Mouse (Mus musculus): ENCODE measurements around the gene Cdk11b. TPM values are rescaled to one million over a fixed set of nuclear protein-coding genes. Genes with fewer than 3 reads are reported as not detected.

Cdk11b gene
- polyA plus RNA-seq, 1 experiment from 2014 or later: 57.2 TPM

DNA sequence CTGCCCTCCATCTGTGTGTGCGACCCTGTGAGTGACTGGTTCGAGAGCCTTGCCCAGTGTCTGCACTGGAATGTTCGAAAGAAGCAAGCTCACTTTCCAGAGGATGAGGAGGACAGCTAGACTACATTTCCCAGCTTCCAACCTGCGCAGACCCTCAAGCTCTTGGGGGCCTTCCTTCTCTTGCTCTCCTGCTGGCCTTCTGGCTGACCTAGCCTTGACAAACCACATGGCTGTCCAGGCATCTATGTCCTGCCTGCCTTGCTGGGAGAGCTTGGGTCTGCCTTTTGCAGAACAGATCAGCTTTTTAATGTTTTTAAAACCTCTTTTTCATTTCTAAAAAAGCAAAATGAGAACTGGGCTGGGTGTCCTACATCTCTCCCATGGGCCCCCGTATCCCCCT, 35.3 kb upstream of the Cdk11b start:
- H3K27ac ChIP-seq (ENCODE audit: low read length): no peak overlapping the region
- H3K4me1 ChIP-seq (ENCODE audit: control insufficient read depth, insufficient read depth, low read length): no peaks in the 10 kb centered on the region
- H3K9me3 ChIP-seq (replicated peaks; ENCODE audit: control insufficient read depth, low read length, poor library complexity, severe bottlenecking): no peaks in the 10 kb centered on the region
- no peak for ATAC-seq
- H3K4me3 ChIP-seq (ENCODE audit: low read depth, low read length): no peak overlapping the region
- peaks cover 39% of the 10 kb centered on the region for H3K36me3 ChIP-seq (ENCODE audit: control insufficient read depth, insufficient read depth, low read length)
- no peak overlapping the region for H3K4me2 ChIP-seq (ENCODE audit: low read length)
- no peak overlapping the region for H3K9ac ChIP-seq (ENCODE audit: low read depth, low read length)
- no peaks in the 10 kb centered on the region for H3K27me3 ChIP-seq (ENCODE audit: control insufficient read depth, insufficient read depth, low read depth, low read length)
- 94% methylated on average over 5 of the region's 5 CpGs for WGBS

DNA sequence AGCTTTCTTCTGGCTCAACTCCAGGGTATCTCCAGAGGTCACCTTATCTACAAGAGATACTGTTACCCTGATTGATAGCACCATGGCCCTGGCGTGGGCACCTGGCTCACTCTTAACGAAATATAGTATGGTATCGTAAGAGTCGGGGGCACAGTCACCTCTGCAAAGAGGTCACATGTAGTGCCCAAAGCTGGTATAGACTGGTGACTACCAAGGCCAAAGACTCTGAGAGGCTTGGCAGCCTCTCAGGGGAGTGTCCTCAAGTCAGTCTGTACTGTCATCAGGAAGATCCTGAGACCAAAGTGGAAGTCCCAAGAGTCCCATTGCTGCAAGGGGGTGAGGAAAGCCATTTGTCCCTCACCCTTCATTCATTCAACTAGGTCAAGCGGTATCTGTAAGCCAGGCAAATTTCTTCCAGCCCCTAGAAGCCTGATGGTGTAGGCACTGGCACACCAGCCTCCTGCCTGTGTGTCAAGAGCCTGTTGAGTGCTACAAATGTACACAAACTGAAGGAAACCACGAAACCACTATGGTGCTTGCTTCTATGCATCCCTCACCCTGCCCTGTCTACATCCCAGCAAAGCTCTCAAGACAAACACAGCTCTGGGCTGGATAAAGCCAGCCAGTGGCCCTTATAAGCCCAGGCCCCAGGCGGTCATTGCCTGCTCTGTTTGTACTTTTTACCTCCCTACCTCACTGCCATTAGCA, 33.5 kb upstream of the Cdk11b start:
- no peak overlapping the region for H3K27ac ChIP-seq (ENCODE audit: low read length)
- no peaks in the 10 kb centered on the region for H3K4me1 ChIP-seq (ENCODE audit: control insufficient read depth, insufficient read depth, low read length)
- no peaks in the 10 kb centered on the region for H3K27me3 ChIP-seq (ENCODE audit: control insufficient read depth, insufficient read depth, low read depth, low read length)
- no peak overlapping the region for H3K9ac ChIP-seq (ENCODE audit: low read depth, low read length)
- no peak overlapping the region for H3K4me3 ChIP-seq (ENCODE audit: low read depth, low read length)
- peaks cover 24% of the 10 kb centered on the region for H3K36me3 ChIP-seq (ENCODE audit: control insufficient read depth, insufficient read depth, low read length)
- no peaks in the 10 kb centered on the region for H3K9me3 ChIP-seq (replicated peaks; ENCODE audit: control insufficient read depth, low read length, poor library complexity, severe bottlenecking)
- 88% methylated on average over 7 of the region's 7 CpGs for WGBS
- H3K4me2 ChIP-seq (ENCODE audit: low read length): no peak overlapping the region
- no peak for ATAC-seq

DNA sequence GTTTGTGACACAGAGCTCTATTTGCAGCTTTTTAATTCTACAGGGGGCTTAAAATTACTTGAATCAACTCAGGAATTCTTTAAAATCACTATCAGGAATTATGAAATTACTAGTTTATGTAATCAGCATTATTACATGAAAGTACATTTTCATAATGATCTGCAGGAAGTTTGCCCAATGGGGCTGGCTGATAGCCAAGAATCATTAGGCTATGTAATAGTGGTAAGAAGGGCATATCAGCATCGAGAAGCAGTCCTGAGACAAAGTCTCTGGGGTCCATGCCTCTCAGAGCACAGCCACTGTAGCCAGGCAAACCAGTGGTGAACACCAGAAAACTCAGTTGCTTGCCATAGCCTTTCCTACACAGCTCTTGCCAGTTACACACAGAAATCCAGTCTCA, 30.9 kb upstream of the Cdk11b start:
- H3K9me3 ChIP-seq (replicated peaks; ENCODE audit: control insufficient read depth, low read length, poor library complexity, severe bottlenecking): no peaks in the 10 kb centered on the region
- H3K27ac ChIP-seq (ENCODE audit: low read length): no peak overlapping the region
- no peak for ATAC-seq
- peaks cover 12% of the 10 kb centered on the region for H3K36me3 ChIP-seq (ENCODE audit: control insufficient read depth, insufficient read depth, low read length)
- H3K27me3 ChIP-seq (ENCODE audit: control insufficient read depth, insufficient read depth, low read depth, low read length): no peaks in the 10 kb centered on the region
- H3K9ac ChIP-seq (ENCODE audit: low read depth, low read length): no peak overlapping the region
- no peak overlapping the region for H3K4me3 ChIP-seq (ENCODE audit: low read depth, low read length)
- 47% methylated on average over 1 of the region's 1 CpGs for WGBS
- no peaks in the 10 kb centered on the region for H3K4me1 ChIP-seq (ENCODE audit: control insufficient read depth, insufficient read depth, low read length)
- H3K4me2 ChIP-seq (ENCODE audit: low read length): no peak overlapping the region

DNA sequence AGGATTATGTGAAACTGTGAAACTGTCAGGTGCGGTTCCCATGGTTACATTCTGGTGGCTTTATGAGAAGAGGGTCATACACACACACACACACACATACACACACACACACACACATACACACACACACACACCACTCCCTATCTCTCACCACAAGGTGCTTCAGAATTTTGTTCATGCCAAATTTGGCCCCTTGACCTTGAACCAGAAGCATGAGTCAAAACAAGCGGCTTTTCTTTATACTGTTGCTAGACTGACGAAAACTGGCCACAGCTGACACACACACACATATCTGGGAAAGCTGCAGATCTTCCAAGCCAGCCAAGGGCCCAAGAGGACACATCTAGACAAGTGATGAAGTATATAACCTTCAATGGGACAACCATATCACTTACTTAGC, 28.9 kb upstream of the Cdk11b start:
- Histone ChIP-seq H3K4me2 (ENCODE audit: low read length) (no peak overlapping the region), H3K36me3 (ENCODE audit: control insufficient read depth, insufficient read depth, low read length) (0 out of 2 replicates have a peak, but pooled peaks cover 2% of the 10 kb centered on the region), H3K27ac (ENCODE audit: low read length) (no peak overlapping the region), H3K4me1 (ENCODE audit: control insufficient read depth, insufficient read depth, low read length) (no peaks in the 10 kb centered on the region; the same call in 1 of the 2 replicates), H3K27me3 (ENCODE audit: control insufficient read depth, insufficient read depth, low read depth, low read length) (no peaks in the 10 kb centered on the region), H3K9ac (ENCODE audit: low read depth, low read length) (no peak overlapping the region), H3K9me3 (replicated peaks; ENCODE audit: control insufficient read depth, low read length, poor library complexity, severe bottlenecking) (no peaks in the 10 kb centered on the region), H3K4me3 (ENCODE audit: low read depth, low read length) (no peak overlapping the region)
- 79% methylated on average over 3 of the region's 3 CpGs for WGBS
- no peak for ATAC-seq

DNA sequence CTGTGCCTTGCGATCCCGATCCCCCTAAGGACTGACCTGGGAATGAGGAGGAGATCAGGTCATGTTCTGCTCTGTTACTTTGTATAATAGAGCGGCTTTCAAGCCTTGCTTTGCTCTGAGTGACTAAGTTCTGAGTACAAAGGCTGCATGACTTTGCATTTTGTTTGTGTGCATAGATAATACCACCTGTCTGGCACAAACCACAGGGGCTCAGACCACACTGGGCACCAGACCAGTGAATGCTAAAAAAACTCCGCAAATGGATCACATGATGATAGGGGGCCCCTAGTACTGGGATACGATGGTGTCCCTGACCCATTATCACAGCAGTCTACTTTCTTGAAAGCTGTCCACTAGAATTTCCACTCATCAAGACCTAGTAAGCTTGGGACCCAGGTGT, 28.0 kb upstream of the Cdk11b start:
- WGBS: 77% methylated on average over 5 of the region's 5 CpGs
- H3K36me3 ChIP-seq (ENCODE audit: control insufficient read depth, insufficient read depth, low read length): no peaks in the 10 kb centered on the region
- no peak overlapping the region for H3K4me3 ChIP-seq (ENCODE audit: low read depth, low read length)
- H3K9me3 ChIP-seq (replicated peaks; ENCODE audit: control insufficient read depth, low read length, poor library complexity, severe bottlenecking): no peaks in the 10 kb centered on the region
- H3K4me2 ChIP-seq (ENCODE audit: low read length): no peak overlapping the region
- H3K27me3 ChIP-seq (ENCODE audit: control insufficient read depth, insufficient read depth, low read depth, low read length): no peaks in the 10 kb centered on the region
- no peak for ATAC-seq
- no peak overlapping the region for H3K9ac ChIP-seq (ENCODE audit: low read depth, low read length)
- no peaks in the 10 kb centered on the region; the same call in 1 of the 2 replicates for H3K4me1 ChIP-seq (ENCODE audit: control insufficient read depth, insufficient read depth, low read length)
- no peak overlapping the region for H3K27ac ChIP-seq (ENCODE audit: low read length)

GRCm38 (mm10) chr4:155598536-155598935, 26.1 kb upstream of the Cdk11b start:
- no peak overlapping the region for H3K27ac ChIP-seq (ENCODE audit: low read length)
- no peaks in the 10 kb centered on the region for H3K27me3 ChIP-seq (ENCODE audit: control insufficient read depth, insufficient read depth, low read depth, low read length)
- H3K4me3 ChIP-seq (ENCODE audit: low read depth, low read length): no peak overlapping the region
- no peak overlapping the region for H3K9ac ChIP-seq (ENCODE audit: low read depth, low read length)
- H3K36me3 ChIP-seq (ENCODE audit: control insufficient read depth, insufficient read depth, low read length): no peaks in the 10 kb centered on the region
- 20% methylated on average over 20 of the region's 20 CpGs for WGBS
- peaks cover 9% of the 10 kb centered on the region for H3K4me1 ChIP-seq (ENCODE audit: control insufficient read depth, insufficient read depth, low read length)
- no peaks in the 10 kb centered on the region for H3K9me3 ChIP-seq (replicated peaks; ENCODE audit: control insufficient read depth, low read length, poor library complexity, severe bottlenecking)
- no peak for ATAC-seq
- no peak overlapping the region for H3K4me2 ChIP-seq (ENCODE audit: low read length)

GRCm38 (mm10) chr4:155599901-155600825, 24.5 kb upstream of the Cdk11b start:
- H3K4me2 ChIP-seq (ENCODE audit: low read length): peak overlapping the region; percentile 90
- peak overlapping the region; percentile 99 for H3K9ac ChIP-seq (ENCODE audit: low read depth, low read length)
- WGBS: 89% methylated on average over 10 of the region's 11 CpGs
- peaks cover 14% of the 10 kb centered on the region for H3K4me1 ChIP-seq (ENCODE audit: control insufficient read depth, insufficient read depth, low read length)
- H3K9me3 ChIP-seq (replicated peaks; ENCODE audit: control insufficient read depth, low read length, poor library complexity, severe bottlenecking): no peaks in the 10 kb centered on the region
- ATAC-seq: no peak
- H3K36me3 ChIP-seq (ENCODE audit: control insufficient read depth, insufficient read depth, low read length): no peaks in the 10 kb centered on the region
- peak overlapping the region; percentile 100 for H3K27ac ChIP-seq (ENCODE audit: low read length)
- H3K27me3 ChIP-seq (ENCODE audit: control insufficient read depth, insufficient read depth, low read depth, low read length): no peaks in the 10 kb centered on the region
- H3K4me3 ChIP-seq (ENCODE audit: low read depth, low read length): peak overlapping the region; percentile 98

- H3K27me3 ChIP-seq (ENCODE audit: control insufficient read depth, insufficient read depth, low read depth, low read length): no peaks in the 10 kb centered on the region
- H3K4me2 ChIP-seq (ENCODE audit: low read length): peak within 1 kb of the TSS; percentile 90
- peak within 1 kb of the TSS; percentile 99 for H3K9ac ChIP-seq (ENCODE audit: low read depth, low read length)
- H3K4me1 ChIP-seq (ENCODE audit: control insufficient read depth, insufficient read depth, low read length): peaks cover 14% of the 10 kb centered on the region
- H3K4me3 ChIP-seq (ENCODE audit: low read depth, low read length): peak within 1 kb of the TSS; percentile 98
- ATAC-seq: peak; percentile 96
- H3K36me3 ChIP-seq (ENCODE audit: control insufficient read depth, insufficient read depth, low read length): no peaks in the 10 kb centered on the region; the same call in 1 of the 2 replicates
- H3K27ac ChIP-seq (ENCODE audit: low read length): peak within 1 kb of the TSS; percentile 100
- WGBS: under 1% methylated on average over 54 of the region's 65 CpGs
- no peaks in the 10 kb centered on the region for H3K9me3 ChIP-seq (replicated peaks; ENCODE audit: control insufficient read depth, low read length, poor library complexity, severe bottlenecking)
Observed at GRCm38 (mm10) chr4:155601091-155601996, 23.3 kb upstream of the Cdk11b start, which contains the start of gene Slc35e2. TSS of gene Slc35e2 (plus strand) at chr4:155601416.

Measured in midbrain, embryonic 16.5 days (tissue).